Mouse (Mus musculus) stomach, embryonic 14.5 days (tissue): Measurements from ENCODE around the gene Gm45021. TPM values are rescaled to one million over a fixed set of nuclear protein-coding genes. Genes with fewer than 3 reads are reported as not detected.

Experiments used
- ATAC-seq: fragments of 200-750 bp; cut with Nextera tagmentation; 2 replicates; pipeline ENCODE4 v1.8.0; 2017; ENCODE audit warnings: low read depth, moderate TSS enrichment; ENCODE audit not compliant: insufficient number of reproducible peaks, insufficient read depth, low FRiP score
- H3K27ac ChIP-seq: fragments of 300-500 bp; sonication (generic); 2 replicates; pipeline ENCODE4 v1.5.1; 2014; ENCODE audit warnings: mild to moderate bottlenecking, low read length, moderate library complexity, mixed read lengths
- H3K27me3 ChIP-seq: fragments of 300-500 bp; sonication (generic); 2 replicates; pipeline ENCODE4 v1.6.1; 2014; ENCODE audit warnings: low read length, control low read depth, mixed read lengths; ENCODE audit not compliant: control insufficient read depth, insufficient read depth
- H3K36me3 ChIP-seq: fragments of 300-500 bp; sonication (generic); 2 replicates; pipeline ENCODE4 v1.6.1; 2014; ENCODE audit warnings: mild to moderate bottlenecking, control low read depth, low read length, moderate library complexity, mixed read lengths; ENCODE audit not compliant: control insufficient read depth, insufficient read depth
- H3K4me1 ChIP-seq: fragments of 300-500 bp; sonication (generic); 2 replicates; pipeline ENCODE4 v1.6.1; 2014; ENCODE audit warnings: low read length, control low read depth, mixed read lengths; ENCODE audit not compliant: control insufficient read depth, insufficient read depth
- H3K4me2 ChIP-seq: fragments of 300-500 bp; sonication (generic); replicated peaks from 2 replicates; pipeline ENCODE4 v1.6.1; 2014; ENCODE audit warnings: low read depth, low read length, control low read depth
- H3K4me3 ChIP-seq: fragments of 300-500 bp; sonication (generic); 2 replicates; pipeline ENCODE4 v1.5.1; 2014; ENCODE audit warnings: low read depth, low read length, control low read depth
- H3K9ac ChIP-seq: fragments of 300-500 bp; sonication (generic); replicated peaks from 2 replicates; pipeline ENCODE4 v1.6.1; 2014; ENCODE audit warnings: low read depth, mild to moderate bottlenecking, control low read depth, low read length, moderate library complexity, mixed read lengths
- H3K9me3 ChIP-seq: fragments of 300-500 bp; sonication (generic); 2 replicates; pipeline ENCODE4 v1.6.1; 2016; ENCODE audit warnings: low read depth, low read length, control low read depth; ENCODE audit not compliant: control insufficient read depth
- WGBS: fragments of 180-500 bp; shearing (Covaris S2); extraction: QIAGEN DNeasy Blood & Tissue Kit; methylation state at CpG from one replicate; pipeline ENCODE4 v1.1.7; 2014; 5-methylcytosine and 5-hydroxymethylcytosine counted together
- polyA plus RNA-seq: library from polyadenylated mRNA; unstranded; fragments of >200 nt; fragmentation: Nextera tagmentation; extraction: Ambion mirVana; gene quantifications from 2 replicates; pipeline ENCODE4 v1.2.1, GENCODE M21; 2014

The Gm45021 gene
- polyA plus RNA-seq, 1 experiment from 2014 or later, result not detected

- no peaks in the 10 kb centered on the region for H3K36me3 ChIP-seq
- H3K27me3 ChIP-seq, result no peaks in the 10 kb centered on the region
- no peak overlapping the region for H3K4me2 ChIP-seq
- no peak for ATAC-seq
- no peak overlapping the region for H3K27ac ChIP-seq
- H3K4me1 ChIP-seq, result 0 out of 2 replicates have a peak, but pooled peaks cover 2% of the 10 kb centered on the region
- H3K9ac ChIP-seq, result no peak overlapping the region
- no peak overlapping the region for H3K4me3 ChIP-seq
- H3K9me3 ChIP-seq, result no peaks in the 10 kb centered on the region
- WGBS, result 68% methylated on average over 6 of the region's 6 CpGs
Measured at GRCm38 (mm10) chr6:48641391-48641790, 52.0 kb downstream of the Gm45021 start.

- Histone ChIP-seq H3K36me3 (no peaks in the 10 kb centered on the region), H3K4me2 (no peak overlapping the region), H3K27me3 (no peaks in the 10 kb centered on the region), H3K4me3 (no peak overlapping the region), H3K9me3 (no peaks in the 10 kb centered on the region), H3K9ac (no peak overlapping the region), H3K27ac (no peak overlapping the region), H3K4me1 (0 out of 2 replicates have a peak, but pooled peaks cover 2% of the 10 kb centered on the region)
- 21% methylated on average over 4 of the region's 4 CpGs for WGBS
- peak; percentile 28; the same call in 1 of the 2 replicates for ATAC-seq
Measured at GRCm38 (mm10) chr6:48642764-48643292, 53.4 kb downstream of the Gm45021 start.

DNA sequence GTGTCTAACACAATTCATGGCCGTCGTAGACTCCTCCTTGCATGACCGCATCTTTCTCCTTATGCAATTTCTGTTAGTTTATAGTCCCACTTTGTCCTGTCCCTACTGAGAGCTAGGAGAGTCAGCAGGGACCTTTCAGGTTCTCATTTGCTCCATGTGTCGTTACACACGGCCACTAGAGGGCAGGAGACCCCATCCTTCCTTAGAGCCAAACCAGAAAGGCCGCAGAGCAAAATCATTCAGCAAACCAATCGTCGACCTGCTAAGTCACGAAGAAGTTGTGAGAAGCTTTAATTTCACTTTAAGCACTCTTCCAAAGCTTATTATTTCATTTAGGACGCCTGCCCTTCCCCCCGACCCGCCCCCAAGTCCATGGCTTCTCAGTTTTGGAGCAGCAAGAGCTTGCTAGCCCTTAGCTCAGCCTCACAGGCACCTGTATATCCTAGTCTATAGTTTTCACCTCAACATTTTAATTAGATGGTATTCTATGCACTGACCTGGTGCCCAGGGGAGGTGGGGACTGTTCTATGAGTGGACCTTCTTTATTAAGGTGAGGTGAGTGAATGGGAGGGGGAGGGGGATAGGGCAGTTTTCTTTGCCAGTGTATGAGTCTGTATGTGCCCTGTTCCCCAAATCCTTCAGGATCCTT lies 56.4 kb downstream of the Gm45021 start:
- H3K27ac ChIP-seq, result no peak overlapping the region
- WGBS, result 6% methylated on average over 12 of the region's 12 CpGs
- no peak overlapping the region for H3K4me3 ChIP-seq
- no peak for ATAC-seq
- H3K4me2 ChIP-seq, result no peak overlapping the region
- no peaks in the 10 kb centered on the region for H3K27me3 ChIP-seq
- H3K9ac ChIP-seq, result no peak overlapping the region
- 0 out of 2 replicates have a peak, but pooled peaks cover 2% of the 10 kb centered on the region for H3K4me1 ChIP-seq
- no peaks in the 10 kb centered on the region for H3K36me3 ChIP-seq
- H3K9me3 ChIP-seq, result no peaks in the 10 kb centered on the region

GRCm38 (mm10) chr6:48646309-48646690 lies 56.9 kb downstream of the Gm45021 start:
- Histone ChIP-seq H3K4me1 (0 out of 2 replicates have a peak, but pooled peaks cover 2% of the 10 kb centered on the region), H3K36me3 (no peaks in the 10 kb centered on the region), H3K4me2 (no peak overlapping the region), H3K9ac (no peak overlapping the region), H3K9me3 (no peaks in the 10 kb centered on the region), H3K27ac (no peak overlapping the region), H3K4me3 (no peak overlapping the region), H3K27me3 (no peaks in the 10 kb centered on the region)
- ATAC-seq, result no peak
- 84% methylated on average over 4 of the region's 4 CpGs for WGBS

DNA sequence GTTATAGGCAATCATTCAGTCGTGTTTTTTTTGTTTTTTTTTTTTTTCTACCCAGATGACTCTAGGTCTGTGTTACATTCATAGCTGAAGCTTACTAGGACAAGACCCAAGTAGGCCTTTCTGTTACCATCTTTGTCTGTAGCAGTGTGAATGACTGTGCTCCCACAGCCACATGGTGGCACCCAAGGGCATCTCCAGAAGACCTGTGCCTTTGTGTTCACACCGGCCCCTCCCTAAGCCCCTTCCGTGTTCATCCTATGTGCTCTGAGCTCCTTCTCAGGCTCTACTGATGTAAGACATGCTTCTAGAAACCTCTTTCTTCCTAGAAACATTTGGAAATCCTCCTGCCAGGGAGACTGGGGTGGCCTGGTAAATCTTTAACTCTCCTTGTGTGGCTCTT lies 57.6 kb downstream of the Gm45021 start, which contains the start of gene Gimap8:
Gene Gimap8 (plus strand): TSS at position 240 of the 400 bp plus-strand sequence.
- ATAC-seq, result no peak
- 45% methylated on average over 3 of the region's 3 CpGs for WGBS
- no peaks in the 10 kb centered on the region for H3K36me3 ChIP-seq

GRCm38 (mm10) chr6:48647611-48648010 lies 58.2 kb downstream of the Gm45021 start:
- no peak for ATAC-seq
- H3K4me3 ChIP-seq, result no peak overlapping the region
- no peak overlapping the region for H3K4me2 ChIP-seq
- no peak overlapping the region for H3K9ac ChIP-seq
- 84% methylated on average over 2 of the region's 2 CpGs for WGBS
- no peaks in the 10 kb centered on the region for H3K27me3 ChIP-seq
- no peaks in the 10 kb centered on the region for H3K36me3 ChIP-seq
- H3K9me3 ChIP-seq, result no peaks in the 10 kb centered on the region
- 0 out of 2 replicates have a peak, but pooled peaks cover 2% of the 10 kb centered on the region for H3K4me1 ChIP-seq
- no peak overlapping the region for H3K27ac ChIP-seq

More for the DNA sequence above, 57.6 kb downstream of the Gm45021 start, which contains the start of gene Gimap8:
- Histone ChIP-seq H3K4me3 (no peak within 1 kb of the TSS), H3K4me1 (0 out of 2 replicates have a peak, but pooled peaks cover 2% of the 10 kb centered on the region), H3K27me3 (no peaks in the 10 kb centered on the region), H3K9me3 (no peaks in the 10 kb centered on the region), H3K27ac (no peak within 1 kb of the TSS), H3K4me2 (no peak within 1 kb of the TSS), H3K9ac (no peak within 1 kb of the TSS)

GRCm38 (mm10) chr6:48648779-48649178 lies 59.4 kb downstream of the Gm45021 start:
- no peak for ATAC-seq
- Histone ChIP-seq H3K27me3 (no peaks in the 10 kb centered on the region), H3K4me2 (no peak overlapping the region), H3K9me3 (no peaks in the 10 kb centered on the region), H3K36me3 (no peaks in the 10 kb centered on the region), H3K4me1 (0 out of 2 replicates have a peak, but pooled peaks cover 2% of the 10 kb centered on the region), H3K4me3 (no peak overlapping the region), H3K9ac (no peak overlapping the region), H3K27ac (no peak overlapping the region)
- 89% methylated on average over 4 of the region's 4 CpGs for WGBS

DNA sequence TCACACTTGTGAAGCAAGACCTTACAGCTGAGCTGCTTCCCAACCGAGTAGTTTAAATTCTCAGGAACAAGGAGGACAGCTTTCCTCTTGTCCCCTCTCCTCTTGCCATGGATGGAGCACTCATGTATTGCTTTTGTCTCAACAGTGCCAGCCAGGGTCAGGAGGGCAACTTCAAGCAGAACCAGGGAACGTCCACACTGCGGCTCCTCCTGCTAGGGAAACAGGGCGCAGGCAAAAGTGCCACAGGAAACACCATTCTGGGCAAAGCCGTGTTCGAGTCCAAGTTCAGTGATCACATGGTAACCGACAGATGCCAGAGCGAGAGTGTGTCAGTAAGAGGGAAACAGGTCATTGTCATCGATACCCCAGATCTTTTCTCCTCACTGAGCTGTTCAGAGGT lies 60.6 kb downstream of the Gm45021 start:
- no peak for ATAC-seq
- H3K4me1 ChIP-seq, result 0 out of 2 replicates have a peak, but pooled peaks cover 2% of the 10 kb centered on the region
- no peaks in the 10 kb centered on the region for H3K9me3 ChIP-seq
- no peak overlapping the region for H3K27ac ChIP-seq
- H3K4me3 ChIP-seq, result no peak overlapping the region
- WGBS, result 90% methylated on average over 9 of the region's 9 CpGs
- H3K27me3 ChIP-seq, result no peaks in the 10 kb centered on the region
- H3K36me3 ChIP-seq, result no peaks in the 10 kb centered on the region
- H3K9ac ChIP-seq, result no peak overlapping the region
- no peak overlapping the region for H3K4me2 ChIP-seq
